Mouse (Mus musculus) spleen, adult 2 months (tissue): ENCODE measurements around the gene Sh3gl2.

Source experiments
- CTCF ChIP-seq: fragments of 200-500 bp; IDR thresholded peaks from 2 replicates; pipeline ENCODE4 v1.5.1; 2011; ENCODE audit warnings: mild to moderate bottlenecking, inconsistent platforms; ENCODE audit not compliant: insufficient read depth, insufficient read length, insufficient replicate concordance; ENCODE audit errors: extremely low read depth
- POLR2A ChIP-seq: fragments of 200-500 bp; IDR thresholded peaks from 2 replicates; pipeline ENCODE4 v1.6.1; 2011; ENCODE audit warnings: low read depth, low read length, inconsistent platforms

DNA sequence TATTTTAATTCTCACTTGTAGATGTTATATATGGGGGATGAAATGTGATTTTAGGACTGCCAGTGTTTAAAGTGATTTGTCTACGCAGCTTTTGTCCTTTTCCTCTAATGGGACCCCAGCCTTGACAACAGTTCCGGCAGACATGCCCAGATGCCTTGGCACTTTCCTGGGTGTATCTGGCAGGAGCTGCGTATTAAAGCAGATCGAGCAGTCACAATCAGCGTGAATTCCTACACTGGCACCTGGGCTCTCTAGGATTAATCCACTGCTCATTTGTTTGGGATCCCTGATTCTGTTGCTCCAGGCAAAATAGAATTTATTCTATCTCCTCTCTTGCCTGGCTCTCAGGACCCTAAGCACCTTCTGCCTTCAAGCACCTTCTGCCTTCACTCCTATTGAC lies 171.7 kb downstream of the Sh3gl2 start:
- TF ChIP-seq CTCF (no peak), POLR2A (no peak)
